Mouse (Mus musculus) bone marrow macrophage, adult 2 months (primary cell): ENCODE measurements around the gene Fmnl3. TPM values are rescaled to one million over a fixed set of nuclear protein-coding genes. Genes with fewer than 3 reads are reported as not detected.

Experiments used
- H3K27ac ChIP-seq: 2 replicates; pipeline ENCODE4 v1.5.1; 2012; ENCODE audit warnings: low read depth, low read length; ENCODE audit not compliant: insufficient read depth
- H3K4me1 ChIP-seq: 2 replicates; pipeline ENCODE4 v1.6.1; 2012; ENCODE audit warnings: low read length; ENCODE audit not compliant: control insufficient read depth, insufficient read depth
- H3K4me3 ChIP-seq: 2 replicates; pipeline ENCODE4 v1.5.1; 2012; ENCODE audit warnings: mild to moderate bottlenecking, low read length, moderate library complexity; ENCODE audit not compliant: insufficient read depth
- CTCF ChIP-seq: IDR thresholded peaks from 2 replicates; pipeline ENCODE4 v1.5.1; 2012; ENCODE audit warnings: low read depth, mild to moderate bottlenecking, low read length, moderate library complexity
- POLR2A ChIP-seq: IDR thresholded peaks from 2 replicates; pipeline ENCODE4 v1.6.1; 2012; ENCODE audit warnings: mild to moderate bottlenecking, low read depth, low read length, borderline replicate concordance
- polyA plus RNA-seq: library from polyadenylated mRNA; stranded (reverse); fragments of >200 nt; gene quantifications from 2 replicates; pipeline ENCODE4 v1.2.4, GENCODE M21; 2012; ENCODE audit not compliant: missing spikeins, insufficient read depth, insufficient read length

The Fmnl3 gene
- polyA plus RNA-seq, 1 experiment = 23.2 TPM

- Histone ChIP-seq H3K4me1 (peaks cover 22% of the 10 kb centered on the region), H3K4me3 (peak overlapping the region; percentile 66), H3K27ac (no peak overlapping the region)
- no peak for TF ChIP-seq CTCF
- no peak for TF ChIP-seq POLR2A
These were observed 701 bp downstream of the Fmnl3 start for GRCm38 (mm10) chr15:99369391-99370171.

- Histone ChIP-seq H3K27ac (no peak overlapping the region), H3K4me1 (peaks cover 26% of the 10 kb centered on the region), H3K4me3 (no peak overlapping the region)
- TF ChIP-seq POLR2A = no peak
- TF ChIP-seq CTCF = no peak
These were observed 1.6 kb downstream of the Fmnl3 start for GRCm38 (mm10) chr15:99368583-99369266.

GRCm38 (mm10) chr15:99364921-99365320, 5.4 kb downstream of the Fmnl3 start:
- H3K4me3 ChIP-seq = no peak overlapping the region
- TF ChIP-seq POLR2A (no peak), CTCF (no peak)
- no peak overlapping the region for H3K27ac ChIP-seq
- H3K4me1 ChIP-seq = peaks cover 21% of the 10 kb centered on the region

- Histone ChIP-seq H3K4me3 (no peak overlapping the region), H3K27ac (no peak overlapping the region), H3K4me1 (peaks cover 17% of the 10 kb centered on the region)
- TF ChIP-seq CTCF = no peak
- no peak for TF ChIP-seq POLR2A
These were observed 6.2 kb downstream of the Fmnl3 start for GRCm38 (mm10) chr15:99364022-99364530.

GRCm38 (mm10) chr15:99358952-99359351, 11.3 kb downstream of the Fmnl3 start:
- no peak for TF ChIP-seq POLR2A
- TF ChIP-seq CTCF = no peak
- H3K4me1 ChIP-seq = no peaks in the 10 kb centered on the region
- H3K27ac ChIP-seq = no peak overlapping the region
- H3K4me3 ChIP-seq = no peak overlapping the region

GRCm38 (mm10) chr15:99356462-99356861, 13.8 kb downstream of the Fmnl3 start:
- TF ChIP-seq POLR2A (no peak), CTCF (no peak)
- peaks cover 4% of the 10 kb centered on the region for H3K4me1 ChIP-seq
- H3K27ac ChIP-seq = no peak overlapping the region
- H3K4me3 ChIP-seq = no peak overlapping the region

GRCm38 (mm10) chr15:99355660-99356059, 14.6 kb downstream of the Fmnl3 start:
- TF ChIP-seq CTCF = no peak
- TF ChIP-seq POLR2A = no peak
- no peak overlapping the region for H3K27ac ChIP-seq
- H3K4me3 ChIP-seq = no peak overlapping the region
- peaks cover 4% of the 10 kb centered on the region for H3K4me1 ChIP-seq

- Histone ChIP-seq H3K27ac (no peak overlapping the region), H3K4me3 (no peak overlapping the region), H3K4me1 (peaks cover 15% of the 10 kb centered on the region)
- TF ChIP-seq CTCF (no peak), POLR2A (no peak)
These were observed 18.0 kb downstream of the Fmnl3 start for GRCm38 (mm10) chr15:99352306-99352705.

GRCm38 (mm10) chr15:99351610-99352009, 18.7 kb downstream of the Fmnl3 start:
- H3K27ac ChIP-seq = no peak overlapping the region
- H3K4me3 ChIP-seq = no peak overlapping the region
- TF ChIP-seq POLR2A = no peak
- no peak for TF ChIP-seq CTCF
- peaks cover 18% of the 10 kb centered on the region for H3K4me1 ChIP-seq

- H3K4me1 ChIP-seq = peaks cover 57% of the 10 kb centered on the region
- no peak overlapping the region for H3K27ac ChIP-seq
- H3K4me3 ChIP-seq = no peak overlapping the region
- TF ChIP-seq CTCF (no peak), POLR2A (no peak)
These were observed 25.3 kb downstream of the Fmnl3 start for GRCm38 (mm10) chr15:99344961-99345360.
